Mouse (Mus musculus) lung, postnatal 25 days (tissue): ENCODE data around the gene Olfr1099.

ENCODE experiments used
- DNase-seq: peaks from one replicate; pipeline ENCODE4 v3.0.0; 2022; ENCODE audit warnings: low spot score

Olfr1099 gene

DNA sequence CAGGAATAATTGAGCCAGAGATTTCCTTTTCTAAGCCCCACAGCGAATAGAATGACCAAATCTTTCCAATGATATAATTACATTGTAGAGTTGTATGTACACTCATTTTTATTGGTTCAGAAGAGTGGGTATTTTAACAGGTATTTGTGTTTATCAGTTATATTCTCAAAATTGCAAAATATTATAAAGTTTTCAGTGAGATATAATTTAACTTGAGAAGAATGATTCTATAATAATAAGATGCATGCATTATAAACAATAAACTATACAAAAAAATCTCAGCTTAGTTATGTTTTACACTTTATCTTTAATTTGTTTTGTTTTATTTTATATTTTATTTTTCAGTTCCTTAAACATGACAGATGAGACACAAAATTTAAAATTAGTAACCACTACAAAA lies at the start of gene Olfr1099:
TSS of gene Olfr1099 (minus strand) at position 101 of the 400 bp plus-strand sequence.
- DNase-seq = no peak

GRCm38 (mm10) chr2:86998098-86998497 lies 37.6 kb upstream of the Olfr1099 start, which contains the start of gene Olfr1102:
Olfr1102 (plus strand) TSS chr2:86998398.
- DNase-seq = no peak

GRCm38 (mm10) chr2:86991121-86991520 lies 30.6 kb upstream of the Olfr1099 start, which contains the start of gene Olfr1101:
Olfr1101 (minus strand) TSS chr2:86991221.
- DNase-seq = no peak

- DNase-seq = no peak
Observed at GRCm38 (mm10) chr2:86979854-86980253, 19.4 kb upstream of the Olfr1099 start, which contains the start of gene Olfr1100. Olfr1100 (minus strand) TSS chr2:86979954.

DNA sequence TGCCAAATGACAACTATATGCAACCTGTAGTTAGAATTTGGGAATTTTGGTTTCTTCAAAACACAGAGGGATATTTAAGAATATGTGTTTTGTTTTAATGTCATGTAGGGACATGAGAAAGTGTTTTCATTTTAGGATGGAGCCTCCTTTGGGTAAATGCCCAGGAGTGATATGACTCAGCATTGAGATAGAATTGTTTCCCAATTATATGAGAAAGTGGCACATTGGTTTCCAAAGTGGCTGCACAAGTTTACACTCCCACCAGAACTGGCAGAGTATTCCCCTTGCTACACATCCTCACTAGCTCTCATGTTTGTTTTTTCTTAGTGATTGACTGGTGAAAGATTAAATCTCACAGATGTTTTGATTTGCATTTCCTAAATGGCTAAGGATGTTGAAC lies 33.9 kb downstream of the Olfr1099 start:
- no peak for DNase-seq

DNA sequence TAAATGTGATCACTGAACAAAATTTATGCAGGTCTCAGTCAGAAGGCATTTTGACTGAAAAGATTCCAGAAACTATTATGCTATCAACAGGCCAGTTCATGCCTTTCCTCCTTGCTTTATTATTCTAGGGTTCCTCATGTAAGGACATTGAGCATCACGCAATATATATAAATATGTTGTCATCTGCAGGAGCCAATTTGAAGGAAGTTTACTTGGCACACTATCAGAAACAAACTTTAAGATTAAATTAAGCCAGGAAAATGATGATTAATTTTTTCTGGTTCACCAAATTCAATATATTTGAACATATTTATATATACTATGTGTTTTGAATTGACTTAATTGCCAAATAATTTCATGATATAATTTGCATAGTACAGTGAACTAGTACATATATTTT lies 36.0 kb downstream of the Olfr1099 start, which contains the start of gene Olfr1098:
TSS of gene Olfr1098 (minus strand) at position 101 of the 400 bp plus-strand sequence.
- DNase-seq = no peak

- DNase-seq = no peak
Observed at GRCm38 (mm10) chr2:86905647-86906046, 54.8 kb downstream of the Olfr1099 start.
